Mouse (Mus musculus) liver, adult 2 months (tissue): ENCODE measurements at regions not wholly inside any gene's neighbourhood (a gene's known extent, or its start where the extent isn't known, plus 50 kb on each side); places are given as distances from the start of the nearest gene placed in this dataset.

Experiments
- CTCF ChIP-seq: fragments of 200-500 bp; IDR thresholded peaks from 2 replicates; pipeline ENCODE4 v1.5.1; 2011; ENCODE audit warnings: low read depth, low read length, control low read depth
- POLR2A ChIP-seq: fragments of 200-500 bp; IDR thresholded peaks from 2 replicates; pipeline ENCODE4 v1.6.1; 2011; ENCODE audit warnings: low read length, control low read depth; ENCODE audit not compliant: insufficient read depth; ENCODE audit errors: extremely low read depth

DNA sequence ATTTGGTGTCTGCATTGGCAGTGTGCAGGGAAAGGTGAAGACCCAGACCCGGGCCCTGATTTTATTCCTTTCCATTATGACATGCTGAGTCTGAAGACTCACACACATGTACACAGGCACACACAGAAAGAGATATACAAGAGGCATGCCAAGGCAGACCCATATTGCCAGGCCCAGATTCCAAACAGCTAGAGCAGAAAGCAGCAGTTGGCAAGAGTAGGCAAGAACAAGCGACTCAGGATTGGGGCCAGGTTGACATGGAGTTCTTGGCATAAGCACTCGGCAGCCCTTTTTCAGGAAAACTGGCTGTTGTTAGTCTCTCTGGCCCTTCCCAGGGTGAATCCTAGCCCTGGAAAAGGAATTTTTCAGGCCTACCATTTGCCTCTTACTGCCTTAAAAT, 236.6 kb downstream of the Sp3 start:
- no peak for TF ChIP-seq POLR2A
- TF ChIP-seq CTCF = no peak
